Mouse (Mus musculus) CD4-positive naive resting alpha-beta T cell, adult 76 days (primary cell): ENCODE results near the gene Atp6v0a4. TPM values are rescaled to one million over a fixed set of nuclear protein-coding genes. Genes with fewer than 3 reads are reported as not detected.

ENCODE experiments used
- total RNA-seq: library from RNA; stranded (reverse); gene quantifications from one replicate; pipeline ENCODE4 v1.2.4, GENCODE M21; 2023

Atp6v0a4 gene
- total RNA-seq: 1.1 TPM

GRCm38 (mm10) chr6:38124207-38124835, at the start of gene Atp6v0a4:
Gene Atp6v0a4 (minus strand): TSS chr6:38124586.

GRCm38 (mm10) chr6:38109160-38109795, 15.1 kb downstream of the Atp6v0a4 start, which contains the start of gene Tmem213:
Gene Tmem213 (plus strand): TSS chr6:38109255.

GRCm38 (mm10) chr6:38046838-38047237, 77.5 kb downstream of the Atp6v0a4 start, which contains the start of gene Svopl:
Gene Svopl (minus strand): TSS chr6:38046996.

Other genes starting within 250 kb of the Atp6v0a4 start
- gene Svopl, start 77.6 kb downstream of the Atp6v0a4 start, total RNA-seq: not detected
- not detected for gene Tmem213, start 15.3 kb downstream of the Atp6v0a4 start, total RNA-seq
- 0.15 TPM for gene D630045J12Rik, start 129.4 kb upstream of the Atp6v0a4 start, total RNA-seq
- 5.2 TPM for gene Zc3hav1l, start 174.7 kb upstream of the Atp6v0a4 start, total RNA-seq
- 363 TPM for gene Zc3hav1, start 230.0 kb upstream of the Atp6v0a4 start, total RNA-seq